Mouse (Mus musculus) olfactory bulb, adult 2 months (tissue): ENCODE data around the gene Arhgap1. TPM values are rescaled to one million over a fixed set of nuclear protein-coding genes. Genes with fewer than 3 reads are reported as not detected.

Source experiments
- H3K27ac ChIP-seq: fragments of 200-500 bp; 2 replicates; pipeline ENCODE4 v1.5.1; 2012; ENCODE audit warnings: low read depth, low read length; ENCODE audit not compliant: insufficient read depth
- H3K4me1 ChIP-seq: fragments of 200-500 bp; 2 replicates; pipeline ENCODE4 v1.6.1; 2012; ENCODE audit warnings: low read length; ENCODE audit not compliant: control insufficient read depth, insufficient read depth
- H3K4me3 ChIP-seq: fragments of 200-500 bp; 2 replicates; pipeline ENCODE4 v1.5.1; 2012; ENCODE audit warnings: mild to moderate bottlenecking, low read depth, low read length, moderate library complexity; ENCODE audit not compliant: insufficient read depth
- CTCF ChIP-seq: fragments of 200-500 bp; IDR thresholded peaks from 2 replicates; pipeline ENCODE4 v1.5.1; 2012; ENCODE audit warnings: low read depth, mild to moderate bottlenecking, low read length, moderate library complexity; ENCODE audit not compliant: insufficient read depth
- POLR2A ChIP-seq: fragments of 200-500 bp; IDR thresholded peaks from 2 replicates; pipeline ENCODE4 v1.6.1; 2012; ENCODE audit warnings: mild to moderate bottlenecking, low read depth, low read length, moderate library complexity; ENCODE audit not compliant: insufficient read depth
- WGBS: fragments of 180-500 bp; shearing (Covaris S2); methylation state at CpG from one replicate; pipeline ENCODE4 v1.1.7; 2018; 5-methylcytosine and 5-hydroxymethylcytosine counted together
- polyA plus RNA-seq: library from polyadenylated mRNA; stranded (reverse); fragments of >200 nt; gene quantifications from 2 replicates; pipeline ENCODE4 v1.2.4, GENCODE M21; 2012; ENCODE audit warnings: low replicate concordance; ENCODE audit not compliant: missing spikeins, insufficient read depth, insufficient read length

Gene Arhgap1
- polyA plus RNA-seq, 1 experiment: not detected

- Histone ChIP-seq H3K4me3 (no peak overlapping the region), H3K4me1 (peaks cover 3% of the 10 kb centered on the region), H3K27ac (no peak overlapping the region)
- TF ChIP-seq CTCF (no peak), POLR2A (no peak)
- 75% methylated on average over 6 of the region's 6 CpGs for WGBS
Measured at GRCm38 (mm10) chr2:91705736-91706135, 56.1 kb downstream of the Arhgap1 start.

- no peak overlapping the region for H3K27ac ChIP-seq
- TF ChIP-seq POLR2A (no peak), CTCF (no peak)
- H3K4me3 ChIP-seq: no peak overlapping the region
- peaks cover 3% of the 10 kb centered on the region for H3K4me1 ChIP-seq
Measured at GRCm38 (mm10) chr2:91706456-91706855, 56.8 kb downstream of the Arhgap1 start.

- TF ChIP-seq CTCF: no peak
- no peak for TF ChIP-seq POLR2A
- Histone ChIP-seq H3K27ac (no peak overlapping the region), H3K4me1 (peaks cover 3% of the 10 kb centered on the region), H3K4me3 (no peak overlapping the region)
- 89% methylated on average over 6 of the region's 6 CpGs for WGBS
Measured at GRCm38 (mm10) chr2:91708361-91708760, 58.7 kb downstream of the Arhgap1 start.

GRCm38 (mm10) chr2:91710272-91711234, 60.9 kb downstream of the Arhgap1 start, which contains the start of the genes Atg13 and Harbi1:
Gene Atg13, minus strand, starts transcription at chr2:91710576.
Gene Harbi1, plus strand, starts transcription at chr2:91710852.
- peak within 1 kb of the TSS; percentile 46 for H3K27ac ChIP-seq
- peak within 1 kb of the TSS; percentile 98 for H3K4me3 ChIP-seq
- TF ChIP-seq CTCF (no peak), POLR2A (peak; percentile 63)
- under 1% methylated on average over 66 of the region's 66 CpGs for WGBS
- H3K4me1 ChIP-seq: peaks cover 3% of the 10 kb centered on the region

- peaks cover 3% of the 10 kb centered on the region for H3K4me1 ChIP-seq
- TF ChIP-seq CTCF (no peak), POLR2A (no peak)
- H3K27ac ChIP-seq: peak overlapping the region; percentile 40; the same call in 1 of the 2 replicates
- H3K4me3 ChIP-seq: peak overlapping the region; percentile 60
- under 1% methylated on average over 8 of the region's 8 CpGs for WGBS
Measured at GRCm38 (mm10) chr2:91711256-91711925, 61.7 kb downstream of the Arhgap1 start.

- TF ChIP-seq POLR2A: no peak
- no peak for TF ChIP-seq CTCF
- Histone ChIP-seq H3K4me3 (no peak overlapping the region), H3K4me1 (no peaks in the 10 kb centered on the region), H3K27ac (no peak overlapping the region)
- 74% methylated on average over 1 of the region's 1 CpGs for WGBS
Measured at GRCm38 (mm10) chr2:91714921-91715320, 65.3 kb downstream of the Arhgap1 start.

- no peak for TF ChIP-seq POLR2A
- no peak for TF ChIP-seq CTCF
- 83% methylated on average over 6 of the region's 6 CpGs for whole genome bisulfite sequencing
- Histone ChIP-seq H3K4me1 (no peaks in the 10 kb centered on the region), H3K27ac (no peak overlapping the region), H3K4me3 (no peak overlapping the region)
Measured at GRCm38 (mm10) chr2:91718276-91718675, 68.6 kb downstream of the Arhgap1 start.

Other genes with a start within 250 kb of the Arhgap1 start
- not detected in 2 replicates for gene 1110051M20Rik, start 205.2 kb upstream of the Arhgap1 start, polyA plus RNA-seq
- not detected in 2 replicates for gene Lrp4, start 192.3 kb upstream of the Arhgap1 start, polyA plus RNA-seq
- gene Ckap5, start 123.1 kb upstream of the Arhgap1 start, polyA plus RNA-seq: 291 and 393 TPM in 2 replicates
- not detected in 2 replicates for gene F2, start 13.4 kb upstream of the Arhgap1 start, polyA plus RNA-seq
- gene Zfp408, start 69 bp upstream of the Arhgap1 start, polyA plus RNA-seq: not detected in 2 replicates
- not detected in 2 replicates for gene Atg13, start 60.7 kb downstream of the Arhgap1 start, polyA plus RNA-seq
- gene Harbi1, start 61.0 kb downstream of the Arhgap1 start, polyA plus RNA-seq: not detected in 2 replicates
- not detected in 2 replicates for gene Ambra1, start 80.3 kb downstream of the Arhgap1 start, polyA plus RNA-seq